Mouse (Mus musculus) small intestine, adult 2 months (tissue): ENCODE results near the gene Slc46a3. TPM values are rescaled to one million over a fixed set of nuclear protein-coding genes. Genes with fewer than 3 reads are reported as not detected.

Experiments
- H3K27ac ChIP-seq: fragments of 200-500 bp; 2 replicates; pipeline ENCODE4 v1.5.1; 2012; ENCODE audit warnings: low read depth, low read length, control low read depth, inconsistent platforms; ENCODE audit not compliant: insufficient read depth
- H3K27me3 ChIP-seq: fragments of 200-500 bp; 2 replicates; pipeline ENCODE4 v1.6.1; 2012; ENCODE audit warnings: mild to moderate bottlenecking, moderate library complexity, low read length, inconsistent platforms; ENCODE audit not compliant: control insufficient read depth, insufficient read depth
- H3K36me3 ChIP-seq: fragments of 200-500 bp; 2 replicates; pipeline ENCODE4 v1.6.1; 2012; ENCODE audit warnings: mild to moderate bottlenecking, low read length, control low read depth, inconsistent platforms; ENCODE audit not compliant: control insufficient read depth, insufficient read depth
- H3K4me1 ChIP-seq: fragments of 200-500 bp; 2 replicates; pipeline ENCODE4 v1.6.1; 2012; ENCODE audit warnings: low read length, inconsistent platforms, mixed read lengths; ENCODE audit not compliant: control insufficient read depth, insufficient read depth, insufficient read length
- H3K4me3 ChIP-seq: fragments of 200-500 bp; 2 replicates; pipeline ENCODE4 v1.5.1; 2012; ENCODE audit warnings: low read depth, mild to moderate bottlenecking, control low read depth, inconsistent platforms, low read length, moderate library complexity
- CTCF ChIP-seq: fragments of 200-500 bp; IDR thresholded peaks from 2 replicates; pipeline ENCODE4 v1.5.1; 2012; ENCODE audit warnings: low read depth, mild to moderate bottlenecking, control low read depth, inconsistent platforms, low read length, moderate library complexity, mixed read lengths; ENCODE audit not compliant: insufficient replicate concordance, insufficient read length; ENCODE audit errors: extremely low read depth
- POLR2A ChIP-seq: fragments of 200-500 bp; IDR thresholded peaks from 2 replicates; pipeline ENCODE4 v1.6.1; 2012; ENCODE audit warnings: low read depth, mild to moderate bottlenecking, control low read depth, inconsistent platforms, low read length, moderate library complexity
- WGBS: fragments of 180-500 bp; shearing (Covaris S2); methylation state at CpG from one replicate; pipeline ENCODE4 v1.1.7; 2018; 5-methylcytosine and 5-hydroxymethylcytosine counted together
- polyA plus RNA-seq: library from polyadenylated mRNA; depleted of rRNA; stranded (reverse); fragments of >200 nt; gene quantifications from 2 replicates; pipeline ENCODE4 v1.2.3, GENCODE M21; 2012

Gene Slc46a3
- polyA plus RNA-seq, 1 experiment: 259 TPM

DNA sequence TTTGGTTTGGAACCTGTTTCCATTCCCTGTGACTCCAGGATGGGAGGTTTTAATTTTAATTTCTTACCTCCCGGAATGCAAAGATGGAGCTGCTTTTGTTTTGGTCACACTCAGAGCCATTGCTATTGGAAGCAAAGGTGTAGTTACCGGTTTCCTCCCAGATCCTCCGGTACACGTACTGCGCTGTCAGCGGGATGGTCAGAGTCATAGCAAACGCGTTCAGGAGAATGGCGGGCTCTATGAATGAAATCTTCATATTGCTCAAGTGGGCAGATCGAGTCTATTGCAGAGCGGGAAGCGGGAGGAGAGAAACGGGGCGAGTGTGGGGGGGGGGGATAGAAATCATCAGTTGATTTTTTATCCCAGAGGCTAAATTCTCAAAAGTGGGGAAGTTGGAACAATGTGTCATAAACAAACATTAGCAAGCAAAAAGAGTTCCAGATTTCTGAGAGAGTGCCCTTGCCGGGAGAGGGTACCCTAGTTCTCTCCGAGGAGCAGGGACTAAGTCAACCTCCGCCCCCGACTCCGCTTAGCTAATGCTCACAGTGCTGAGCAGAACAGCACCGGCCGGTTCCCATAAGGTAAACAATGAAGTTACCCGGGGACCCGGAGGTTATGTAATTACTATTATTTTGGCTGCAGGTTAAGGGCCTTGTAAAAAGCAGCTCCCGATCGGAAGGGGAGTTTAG is 705 bp downstream of the Slc46a3 start:
- no peak for TF ChIP-seq CTCF
- TF ChIP-seq POLR2A: no peak
- Histone ChIP-seq H3K4me1 (peaks cover 14% of the 10 kb centered on the region; the same call in 1 of the 2 replicates), H3K4me3 (peak overlapping the region; percentile 94), H3K27me3 (no peaks in the 10 kb centered on the region), H3K36me3 (0 out of 2 replicates have a peak, but pooled peaks cover 1% of the 10 kb centered on the region), H3K27ac (peak overlapping the region; percentile 97)
- WGBS: 4% methylated on average over 25 of the region's 25 CpGs

DNA sequence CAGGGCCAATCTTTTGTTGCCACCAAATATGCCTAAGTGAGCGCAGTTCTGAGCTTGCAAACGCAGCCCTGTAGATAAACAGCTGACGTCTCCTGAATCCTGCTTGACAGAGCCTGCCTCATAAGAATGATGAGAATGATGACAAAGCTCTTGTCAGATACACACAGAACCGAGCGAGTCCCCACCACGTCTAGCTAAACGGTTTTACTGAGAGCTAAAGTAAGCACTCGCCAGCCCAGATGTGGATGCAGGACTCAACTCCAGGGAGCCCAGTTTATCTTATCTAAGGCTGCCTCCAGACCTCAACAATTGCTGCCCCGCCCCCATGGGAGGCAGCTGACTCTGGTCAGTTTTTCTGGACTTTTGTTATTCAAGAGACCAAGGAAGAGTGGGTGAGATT is 1.5 kb downstream of the Slc46a3 start:
- Histone ChIP-seq H3K27ac (peak overlapping the region; percentile 49), H3K36me3 (0 out of 2 replicates have a peak, but pooled peaks cover 1% of the 10 kb centered on the region), H3K27me3 (no peaks in the 10 kb centered on the region), H3K4me3 (no peak overlapping the region), H3K4me1 (peaks cover 14% of the 10 kb centered on the region; the same call in 1 of the 2 replicates)
- WGBS: 48% methylated on average over 9 of the region's 9 CpGs
- no peak for TF ChIP-seq POLR2A

DNA sequence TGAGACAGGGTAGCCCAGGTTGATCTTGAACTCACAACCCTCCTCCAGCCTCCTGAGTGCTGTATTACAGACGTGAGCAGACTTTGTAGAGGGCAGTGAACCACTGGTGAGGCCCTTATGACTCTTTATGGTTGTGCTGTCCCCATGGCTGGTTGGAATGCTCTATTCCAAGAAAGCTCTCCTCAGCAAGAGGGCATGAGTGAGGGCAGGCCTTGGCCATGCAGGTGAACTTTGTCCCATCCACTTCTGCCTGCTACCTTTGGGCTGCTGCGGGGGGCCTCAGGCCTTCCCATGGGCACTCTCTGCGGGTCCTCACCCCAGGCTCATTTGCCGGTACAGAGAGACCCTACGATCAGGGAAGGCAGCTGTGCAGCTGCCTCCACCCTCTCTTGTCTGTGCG is 1.9 kb downstream of the Slc46a3 start:
- TF ChIP-seq CTCF: no peak
- TF ChIP-seq POLR2A: no peak
- WGBS: 78% methylated on average over 6 of the region's 6 CpGs
- H3K27me3 ChIP-seq: no peaks in the 10 kb centered on the region
- 0 out of 2 replicates have a peak, but pooled peaks cover 1% of the 10 kb centered on the region for H3K36me3 ChIP-seq
- peaks cover 16% of the 10 kb centered on the region; the same call in 1 of the 2 replicates for H3K4me1 ChIP-seq
- no peak overlapping the region for H3K4me3 ChIP-seq
- H3K27ac ChIP-seq: no peak overlapping the region

DNA sequence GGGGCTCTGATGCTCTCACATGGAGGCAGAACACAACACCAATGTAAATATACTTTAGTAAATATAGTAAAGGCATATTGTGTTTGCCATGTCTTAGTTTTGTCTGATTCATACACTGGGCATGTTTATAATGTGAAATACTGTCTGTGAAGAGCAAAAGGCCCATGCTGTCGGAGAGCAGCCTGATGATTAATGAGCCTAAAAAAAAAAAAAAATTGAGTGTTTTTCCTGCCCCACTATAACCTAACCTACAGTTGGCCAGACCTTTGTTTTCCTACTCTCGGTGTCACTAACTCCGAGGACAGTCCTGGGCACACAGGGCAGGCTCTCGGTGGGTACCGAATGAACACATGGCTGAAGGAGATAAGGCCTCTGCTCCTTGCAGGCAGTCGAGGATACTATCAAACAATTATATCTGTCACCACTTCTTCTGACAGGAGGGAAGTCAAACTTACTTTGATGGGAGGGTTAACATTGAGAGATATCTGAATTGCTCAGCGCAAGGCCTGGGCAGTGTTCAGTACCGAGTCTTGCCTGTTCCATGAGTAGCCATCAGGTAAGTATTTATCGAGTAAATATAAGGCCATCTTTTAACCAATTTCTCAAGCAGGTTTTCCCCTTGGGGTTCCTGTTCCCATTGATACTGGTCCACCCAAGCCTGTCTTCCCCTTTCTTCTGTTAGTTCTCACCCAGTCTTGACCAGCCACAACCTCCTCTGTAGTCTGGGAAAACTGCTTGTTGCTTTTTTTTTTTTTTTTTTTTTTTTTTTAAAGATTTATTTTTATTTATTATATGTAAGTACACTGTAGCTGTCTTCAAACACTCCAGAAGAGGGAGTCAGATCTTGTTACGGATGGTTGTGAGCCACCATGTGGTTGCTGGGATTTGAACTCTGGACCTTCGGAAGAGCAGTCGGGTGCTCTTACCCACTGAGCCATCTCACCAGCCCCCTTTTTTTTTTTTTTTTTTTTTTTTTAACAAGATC is 6.0 kb downstream of the Slc46a3 start:
- Histone ChIP-seq H3K36me3 (peaks cover 18% of the 10 kb centered on the region), H3K27me3 (no peaks in the 10 kb centered on the region), H3K4me3 (no peak overlapping the region), H3K4me1 (peaks cover 10% of the 10 kb centered on the region; the same call in 1 of the 2 replicates), H3K27ac (no peak overlapping the region)
- WGBS: 75% methylated on average over 10 of the region's 12 CpGs
- TF ChIP-seq CTCF (no peak), POLR2A (no peak)

DNA sequence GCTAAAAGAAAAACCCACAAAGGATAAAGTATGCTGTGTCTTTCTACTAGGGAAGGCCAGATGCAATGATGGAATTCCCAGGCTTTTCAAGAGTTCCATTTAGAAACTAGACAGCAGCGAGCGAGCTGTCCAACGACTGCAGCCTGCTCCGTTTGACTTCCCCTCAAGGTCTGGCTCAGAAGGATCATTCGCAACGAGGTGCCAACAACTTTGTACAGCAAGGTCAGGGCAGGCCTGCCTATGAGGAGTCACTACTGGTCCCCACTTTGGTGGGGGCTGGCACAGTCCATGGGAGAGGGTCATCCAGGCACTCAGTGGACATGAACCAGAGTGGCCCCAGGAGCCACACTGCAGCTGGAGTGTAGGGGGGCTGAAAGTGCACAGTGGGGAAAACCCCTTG is 11.0 kb downstream of the Slc46a3 start:
- 86% methylated on average over 6 of the region's 6 CpGs for WGBS
- H3K27ac ChIP-seq: no peak overlapping the region

DNA sequence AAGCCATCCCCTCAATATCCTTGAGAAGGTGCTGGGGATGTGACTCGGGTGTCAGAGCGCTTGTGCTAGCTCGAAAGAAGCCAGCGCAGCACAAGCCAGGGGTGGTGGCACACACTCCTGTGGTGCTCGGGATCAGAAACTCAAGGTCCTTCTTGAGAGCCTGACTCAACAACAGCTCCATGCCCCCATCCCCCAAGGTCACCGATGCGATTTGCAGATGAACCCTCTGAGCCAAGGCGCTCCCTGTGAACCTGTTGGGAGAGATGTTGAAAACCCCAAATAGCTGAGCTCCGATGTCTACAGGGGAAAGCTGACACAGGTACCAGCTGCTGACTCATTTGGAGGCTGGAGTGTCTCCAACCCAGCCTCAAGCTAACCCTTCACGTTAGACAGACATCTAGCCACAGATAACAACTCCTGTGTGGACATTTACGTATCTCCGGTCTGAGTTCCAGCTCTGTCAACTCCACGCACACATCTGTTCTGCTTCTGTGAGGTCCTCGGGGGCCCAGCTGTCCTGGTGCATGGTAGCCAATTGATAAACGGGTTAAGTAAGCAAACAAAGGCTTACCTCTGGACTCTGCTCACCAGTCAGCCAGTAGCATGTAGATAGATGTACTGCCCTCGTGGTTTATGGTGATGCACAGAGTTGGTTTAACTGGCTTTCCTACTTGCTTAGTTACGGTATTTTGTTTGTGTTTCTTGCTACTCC is 14.5 kb downstream of the Slc46a3 start:
- Histone ChIP-seq H3K36me3 (peaks cover 51% of the 10 kb centered on the region), H3K27ac (no peak overlapping the region)
- TF ChIP-seq CTCF (no peak), POLR2A (no peak)

More for the DNA sequence above, 11.0 kb downstream of the Slc46a3 start:
- no peaks in the 10 kb centered on the region for H3K27me3 ChIP-seq
- TF ChIP-seq POLR2A (no peak), CTCF (no peak)
- peaks cover 38% of the 10 kb centered on the region for H3K36me3 ChIP-seq
- H3K4me3 ChIP-seq: no peak overlapping the region
- peaks cover 6% of the 10 kb centered on the region; the same call in 1 of the 2 replicates for H3K4me1 ChIP-seq

More for the DNA sequence above, 14.5 kb downstream of the Slc46a3 start:
- Histone ChIP-seq H3K27me3 (no peaks in the 10 kb centered on the region), H3K4me3 (no peak overlapping the region), H3K4me1 (peaks cover 6% of the 10 kb centered on the region; the same call in 1 of the 2 replicates)
- WGBS: 54% methylated on average over 17 of the region's 17 CpGs
